ENCODE assay signal across 7 mouse cellular contexts in the genomic region with DNA sequence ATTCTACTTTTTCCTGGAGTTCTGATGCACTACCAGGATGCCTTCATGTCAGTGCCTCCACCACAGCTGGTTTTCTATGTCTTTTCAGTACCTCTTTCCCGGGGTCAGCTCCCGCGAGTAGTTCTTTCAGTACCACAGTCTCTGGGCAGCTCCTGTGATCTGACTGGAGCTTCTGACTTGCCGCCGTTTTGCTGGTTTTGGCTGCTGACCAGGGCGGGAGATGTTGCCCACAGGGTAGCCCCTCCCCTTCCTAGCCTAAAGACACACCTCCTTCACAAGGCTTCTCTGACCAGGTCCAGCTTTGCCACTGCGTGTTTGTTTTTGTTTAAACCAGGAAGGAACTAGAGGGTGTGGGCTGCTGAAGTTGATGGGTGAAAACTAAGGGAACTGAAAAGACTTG. TPM values are rescaled to one million over a fixed set of nuclear protein-coding genes. Genes with fewer than 3 reads are reported as not detected.
DNase-seq lines count a peak whose midpoint lies in the region; ATAC-seq and TF ChIP-seq lines count a peak whose summit lies in the region.

A gene (minus strand): TSS at position 175 of the 400 bp plus-strand sequence.

- H3K4me3 ChIP-seq in CH12.LX (replicated peaks in 1 of 3; ENCODE audit: low read depth in 2 of 3, low read length in 2 of 3, poor library complexity in 1 of 3): no peak within 1 kb of the TSS
- H3K4me3 ChIP-seq in embryonic facial prominence, embryonic 12.5 days: no peak within 1 kb of the TSS
- peak within 1 kb of the TSS; percentile 6 for H3K4me3 ChIP-seq in midbrain, embryonic 11.5 days (ENCODE audit: low read depth, low read length)

- no peaks in the 10 kb centered on the region for H3K9me3 ChIP-seq in CH12.LX (replicated peaks; ENCODE audit: low read length)
- no peaks in the 10 kb centered on the region for H3K9me3 ChIP-seq in embryonic facial prominence, embryonic 12.5 days
- H3K9me3 ChIP-seq in midbrain, embryonic 11.5 days (ENCODE audit: control insufficient read depth, low read length): no peaks in the 10 kb centered on the region

- peak within 1 kb of the TSS; percentile 78 for H3K4me2 ChIP-seq in CH12.LX (ENCODE audit: insufficient read depth, low read depth, poor library complexity, severe bottlenecking)
- H3K4me2 ChIP-seq in embryonic facial prominence, embryonic 12.5 days (replicated peaks): no peak within 1 kb of the TSS
- peak within 1 kb of the TSS; percentile 26 for H3K4me2 ChIP-seq in midbrain, embryonic 11.5 days

- dilution Hi-C loops in CH12.LX (cut with MboI; ENCODE audit: extremely low pct_ligation_motif_present, extremely low pct_unique_long_range_greater_than_20kb, low sequenced_read_pairs): no loop called here

- peak; percentile 13 for DNase-seq in 3134 (ENCODE audit: extremely low read depth, insufficient read length, low spot score)
- peak; percentile 57 for DNase-seq in CH12.LX (ENCODE audit: extremely low read depth)
- peak; percentile 23 for DNase-seq in kidney, adult 9 months
- peak; percentile 93 for DNase-seq in midbrain, embryonic 11.5 days (ENCODE audit: low spot score, missing footprints)
- no peak for DNase-seq in urinary bladder, adult 18-20 months (ENCODE audit: low spot score in 2 of 2)
- DNase-seq in spleen, postnatal 14 days (ENCODE audit: low spot score in 2 of 2): no peak

- H3K27me3 ChIP-seq in CH12.LX (replicated peaks): no peaks in the 10 kb centered on the region
- H3K27me3 ChIP-seq in embryonic facial prominence, embryonic 12.5 days: no peaks in the 10 kb centered on the region
- H3K27me3 ChIP-seq in midbrain, embryonic 11.5 days (ENCODE audit: control insufficient read depth, insufficient read depth, low read length): no peaks in the 10 kb centered on the region

- 1% methylated on average over 7 of the region's 7 CpGs for WGBS in embryonic facial prominence, embryonic 12.5 days
- WGBS in midbrain, embryonic 11.5 days: 2% methylated on average over 7 of the region's 7 CpGs

- H3K79me2 ChIP-seq in CH12.LX (replicated peaks; ENCODE audit: control insufficient read depth, extremely low read depth, insufficient read depth, poor library complexity, severe bottlenecking): no peaks in the 10 kb centered on the region

- no peak for TF ChIP-seq RAD21 in CH12.LX (IDR thresholded peaks at IDR 0.05; ENCODE audit: low read depth, low read length)

- in situ Hi-C loops in CH12.LX (cut with MboI; ENCODE audit: low pct_ligation_motif_present, low pct_unique_long_range_greater_than_20kb, low sequenced_read_pairs): no loop called here

- peaks cover 0 to 32% of the 10 kb centered on the region in 2 experiments; a peak in 2 of 4 replicates for H3K4me1 ChIP-seq in CH12.LX (ENCODE audit: control insufficient read depth in 1 of 2, insufficient read depth in 2 of 2)
- no peaks in the 10 kb centered on the region for H3K4me1 ChIP-seq in embryonic facial prominence, embryonic 12.5 days
- peaks cover 11% of the 10 kb centered on the region for H3K4me1 ChIP-seq in midbrain, embryonic 11.5 days (ENCODE audit: control insufficient read depth, insufficient read depth, low read length)

- no peak for TF ChIP-seq POLR2A in CH12.LX (IDR thresholded peaks at IDR 0.05; ENCODE audit: low read depth, low read length)

- TF ChIP-seq CTCF in CH12.LX (conservative IDR thresholded peaks at IDR 0.05 in 1 of 2, IDR thresholded peaks at IDR 0.05 in 1 of 2; ENCODE audit: low read depth in 2 of 2, low read length in 2 of 2): no peak

- TF ChIP-seq EP300 in CH12.LX (IDR thresholded peaks at IDR 0.05; ENCODE audit: low read length): no peak

- no peaks in the 10 kb centered on the region for H3K36me3 ChIP-seq in CH12.LX (replicated peaks in 1 of 2; ENCODE audit: control insufficient read depth in 1 of 2, insufficient read depth in 1 of 2, low read length in 1 of 2)
- no peaks in the 10 kb centered on the region for H3K36me3 ChIP-seq in embryonic facial prominence, embryonic 12.5 days
- no peaks in the 10 kb centered on the region for H3K36me3 ChIP-seq in midbrain, embryonic 11.5 days (ENCODE audit: control insufficient read depth, insufficient read depth, low read length)

- H3K9ac ChIP-seq in CH12.LX (ENCODE audit: insufficient read depth, low read depth): no peak within 1 kb of the TSS
- H3K9ac ChIP-seq in embryonic facial prominence, embryonic 12.5 days: no peak within 1 kb of the TSS
- H3K9ac ChIP-seq in midbrain, embryonic 11.5 days (ENCODE audit: low read length): no peak within 1 kb of the TSS

- H3K27ac ChIP-seq in CH12.LX (ENCODE audit: insufficient read depth, low read depth): no peak within 1 kb of the TSS
- no peak within 1 kb of the TSS for H3K27ac ChIP-seq in embryonic facial prominence, embryonic 12.5 days
- H3K27ac ChIP-seq in midbrain, embryonic 11.5 days (ENCODE audit: low read depth, low read length): no peak within 1 kb of the TSS

- ATAC-seq in embryonic facial prominence, embryonic 12.5 days (ENCODE audit: insufficient number of reproducible peaks, insufficient read depth, low FRiP score, low TSS enrichment): peak; percentile 69
- peak; percentile 74 for ATAC-seq in midbrain, embryonic 11.5 days (ENCODE audit: low FRiP score)

TF ChIP-seq in CH12.LX, 34 proteins besides CTCF, POLR2A, EP300 and RAD21:
- TF ChIP-seq HCFC1 (IDR thresholded peaks at IDR 0.05; ENCODE audit: low read depth, low read length) (no peak), TCF12 (IDR thresholded peaks at IDR 0.05; ENCODE audit: low read depth, low read length) (no peak), MXI1 (IDR thresholded peaks at IDR 0.05; ENCODE audit: low read depth, low read length) (peak; percentile 79), GABPA (IDR thresholded peaks at IDR 0.05; ENCODE audit: insufficient replicate concordance, low read depth, low read length) (no peak), SIN3A (IDR thresholded peaks at IDR 0.05; ENCODE audit: low read length) (peak; percentile 99), JUN (IDR thresholded peaks at IDR 0.05; ENCODE audit: insufficient read depth, low read depth, low read length) (no peak), SMC3 (IDR thresholded peaks at IDR 0.05; ENCODE audit: low read depth, low read length) (no peak), MAX (IDR thresholded peaks at IDR 0.05; ENCODE audit: low read length) (no peak), RCOR1 (conservative IDR thresholded peaks at IDR 0.05; ENCODE audit: low read depth, low read length) (no peak), ZNF384 (IDR thresholded peaks at IDR 0.05; ENCODE audit: low read depth, low read length) (no peak), CHD2 (IDR thresholded peaks at IDR 0.05; ENCODE audit: low read length) (no peak), CHD1 (IDR thresholded peaks at IDR 0.05; ENCODE audit: low read depth, low read length) (no peak), USF2 (conservative IDR thresholded peaks at IDR 0.05; ENCODE audit: low read depth, low read length) (no peak), KAT2A (IDR thresholded peaks at IDR 0.05; ENCODE audit: insufficient replicate concordance, low read length) (no peak), E2F4 (IDR thresholded peaks at IDR 0.05; ENCODE audit: insufficient replicate concordance, low read depth, low read length) (peak; percentile 35; the same call in 1 of the 2 replicates), PAX5 (IDR thresholded peaks at IDR 0.05; ENCODE audit: low read length) (no peak), ZMIZ1 (IDR thresholded peaks at IDR 0.05; ENCODE audit: low read depth, low read length) (no peak), JUND (conservative IDR thresholded peaks at IDR 0.05; ENCODE audit: low read depth, low read length) (no peak), NELFE (IDR thresholded peaks at IDR 0.05; ENCODE audit: low read depth, low read length) (no peak), POLR2AphosphoS2 (IDR thresholded peaks at IDR 0.05; ENCODE audit: low read depth, low read length) (no peak), MYC (IDR thresholded peaks at IDR 0.05; ENCODE audit: low read depth, low read length) (no peak), MAFK (IDR thresholded peaks at IDR 0.05; ENCODE audit: insufficient replicate concordance, low read length) (no peak), MEF2A (IDR thresholded peaks at IDR 0.05; ENCODE audit: borderline replicate concordance, low read depth, low read length) (no peak), ZKSCAN1 (IDR thresholded peaks at IDR 0.05; ENCODE audit: borderline replicate concordance, low read depth, low read length) (no peak), BHLHE40 (IDR thresholded peaks at IDR 0.05; ENCODE audit: low read depth, low read length) (no peak), ELF1 (IDR thresholded peaks at IDR 0.05; ENCODE audit: low read depth, low read length) (no peak), UBTF (IDR thresholded peaks at IDR 0.05; ENCODE audit: low read depth, low read length) (no peak)

RNA-seq across cellular contexts. Expression of the gene that starts here (rescaled TPM):
- total RNA-seq in CH12.LX (2012; rRNA removed) (0.13 and 0.17 TPM in 2 replicates), CH12.LX (2014; rRNA removed) (0.08 and 0.24 TPM in 2 replicates)
- polyA plus RNA-seq in CH12.LX (2012; ENCODE audit: insufficient read length, low read depth): 0.13 TPM in 1 of 2 replicates, not detected in the other
- polyA plus RNA-seq in embryonic facial prominence, embryonic 12.5 days (2016; fragmentation: Nextera tagmentation; extraction: Ambion mirVana): 1.4 and 2.1 TPM in 2 replicates
- 26.0 and 27.5 TPM in 2 replicates for polyA plus RNA-seq in midbrain, embryonic 11.5 days (2014; fragmentation: Nextera tagmentation; extraction: Ambion mirVana)

Comparison
In these comparisons a context has a peak if more than half of its experiments do, and no peak if none do; other contexts are left out.
1. Peak in DNase-seq and H3K4me2 ChIP-seq in CH12.LX; RNA of the gene not detected or under 1 TPM.
2. DNase-seq: peak in 3134 (single experiment), kidney, adult 9 months (single experiment) and midbrain, embryonic 11.5 days (single experiment); none in urinary bladder, adult 18-20 months (0 of 2) and spleen, postnatal 14 days (0 of 2).